Mouse (Mus musculus): Measurements from ENCODE around the gene Rab31.

The Rab31 gene

DNA sequence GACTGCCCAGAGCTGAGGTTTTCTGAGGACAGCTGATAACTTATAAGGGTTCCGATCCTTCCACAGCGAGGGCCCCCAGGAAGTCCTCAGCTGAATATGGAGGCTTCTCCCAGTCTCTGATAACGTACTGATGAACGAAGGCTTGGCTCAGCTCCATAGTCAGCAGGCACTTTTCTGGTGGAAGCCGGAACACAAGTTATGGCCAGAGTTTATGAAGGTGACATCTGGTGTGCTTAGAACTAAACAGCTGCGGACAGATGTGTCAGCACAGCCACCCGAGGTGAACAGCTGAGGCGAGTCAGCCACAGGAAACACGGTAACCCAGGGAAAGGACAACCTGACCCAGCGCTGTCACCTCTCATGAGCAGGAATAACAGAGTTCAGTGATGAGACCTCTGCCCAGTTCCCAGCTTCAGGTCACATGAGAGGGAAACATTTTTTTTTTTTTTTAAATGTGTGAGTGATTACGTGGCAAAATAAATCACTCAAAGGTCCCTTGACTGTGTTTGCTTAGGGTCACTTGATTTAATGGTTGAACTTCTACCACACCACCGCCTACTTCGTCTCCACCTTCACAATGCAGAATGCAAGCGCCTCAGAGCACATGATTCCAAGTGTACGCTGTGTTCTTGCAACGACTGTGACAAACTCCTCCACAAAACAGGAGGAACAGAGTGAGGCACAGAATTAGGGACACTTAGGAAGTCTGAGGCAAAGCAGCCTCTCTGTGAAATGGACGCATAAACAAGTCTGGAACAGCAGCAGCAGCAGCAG lies 106.0 kb downstream of the Rab31 start:
- no peak for DNase-seq (ENCODE audit: low spot score in 2 of 2)

DNA sequence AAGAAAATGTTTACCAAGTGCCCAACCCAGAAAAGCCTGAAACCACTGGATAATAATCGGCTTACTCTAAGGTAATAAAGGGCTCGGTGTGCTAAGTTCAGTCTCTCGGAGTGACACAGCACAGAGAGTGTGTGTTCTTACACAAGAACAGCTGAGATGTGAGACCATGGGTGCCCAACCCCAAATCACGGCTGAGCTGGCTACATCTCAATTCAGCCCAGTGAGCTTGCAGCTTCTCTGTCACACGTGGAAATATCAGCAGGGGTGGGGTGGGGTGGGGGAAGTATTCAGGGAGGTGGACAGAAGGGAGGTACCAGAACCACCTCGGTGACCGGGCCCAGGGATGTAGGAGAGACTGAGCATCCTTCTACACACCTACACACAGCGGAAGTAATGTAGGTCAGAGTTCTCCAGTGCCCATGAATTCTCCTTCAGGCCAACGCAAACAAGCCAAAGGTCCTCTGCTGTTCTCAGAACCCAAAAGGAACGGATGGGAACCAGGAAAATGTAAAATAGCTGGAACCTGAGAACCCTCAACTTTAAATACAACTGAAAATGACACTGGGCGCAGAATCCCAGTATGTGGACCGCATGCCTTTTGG lies 106.7 kb downstream of the Rab31 start:
- no peak for DNase-seq (ENCODE audit: low spot score in 2 of 2)

DNA sequence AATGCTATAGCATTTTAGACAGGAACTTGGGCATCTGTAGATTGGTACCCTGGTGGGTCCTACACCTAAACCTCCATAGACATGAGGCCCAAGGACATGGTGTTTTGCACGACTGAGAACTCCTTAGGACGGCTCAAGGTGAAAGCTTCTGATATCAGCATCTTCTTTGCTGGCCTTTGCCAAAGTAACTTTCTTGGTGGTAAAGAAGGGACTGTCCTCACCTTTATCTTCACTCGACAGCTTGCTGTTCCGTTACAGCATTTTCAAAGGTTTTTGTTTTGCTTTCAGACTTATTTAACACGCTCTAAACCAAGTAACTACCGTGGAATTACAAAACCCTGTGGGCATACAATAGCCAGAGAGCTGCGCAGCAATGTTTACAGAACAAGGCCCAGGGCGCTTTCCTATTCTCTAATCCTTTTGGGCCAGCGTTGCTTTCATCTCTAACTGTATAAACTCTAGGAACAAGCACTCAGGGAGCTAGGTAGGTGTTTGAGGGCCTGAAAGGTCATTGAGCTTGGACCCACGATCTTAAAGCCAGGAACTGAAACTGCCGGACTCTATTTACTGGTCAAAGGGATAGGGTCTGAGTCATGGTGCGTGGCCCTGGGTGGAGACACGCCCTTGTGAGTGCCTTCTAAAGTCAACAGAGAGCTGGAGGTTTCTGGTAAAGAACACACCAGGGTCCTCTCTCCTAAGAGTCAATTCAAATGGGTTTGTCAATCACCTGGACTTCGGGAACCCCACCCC lies 109.0 kb downstream of the Rab31 start:
- no peak for DNase-seq (ENCODE audit: low spot score in 2 of 2)

DNA sequence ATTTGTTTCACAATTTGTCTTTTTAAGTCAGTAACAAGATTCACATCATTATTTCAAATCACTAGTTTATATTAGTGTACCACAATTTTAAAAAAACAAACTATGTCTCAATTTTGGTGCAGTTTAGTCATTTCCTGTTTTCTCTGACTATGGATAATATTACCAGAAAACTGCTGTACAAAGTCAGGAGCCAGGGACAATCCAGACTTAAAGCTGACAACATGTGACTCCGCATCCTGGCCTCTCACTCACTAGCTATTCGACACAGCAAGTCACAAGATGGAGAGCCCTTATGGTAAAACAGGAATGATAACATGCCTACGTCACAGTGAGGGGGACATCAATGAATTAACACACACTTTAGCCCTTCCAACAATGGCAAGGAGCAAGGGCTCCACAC lies 109.9 kb downstream of the Rab31 start:
- DNase-seq (ENCODE audit: low spot score in 2 of 2), result no peak

DNA sequence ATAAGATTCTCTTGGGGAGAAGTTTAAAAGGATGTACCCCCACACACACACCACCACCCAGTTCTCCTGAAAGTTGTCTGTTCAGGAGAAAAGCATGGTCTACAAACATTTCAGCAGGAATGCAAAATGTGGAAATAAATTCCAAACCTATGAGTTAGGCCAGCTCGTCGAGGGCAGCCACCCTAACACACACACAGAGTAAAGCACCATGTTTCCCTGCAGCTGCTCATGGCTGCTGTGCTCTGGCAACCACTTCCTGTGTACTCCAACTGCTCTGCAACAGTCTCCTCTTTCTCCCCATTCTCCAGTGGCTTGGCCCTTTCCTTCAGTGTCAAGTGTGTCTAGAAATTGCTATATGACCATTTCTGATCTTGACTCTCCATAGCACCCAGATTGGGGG lies 114.1 kb downstream of the Rab31 start:
- DNase-seq (ENCODE audit: low spot score in 2 of 2), result no peak

DNA sequence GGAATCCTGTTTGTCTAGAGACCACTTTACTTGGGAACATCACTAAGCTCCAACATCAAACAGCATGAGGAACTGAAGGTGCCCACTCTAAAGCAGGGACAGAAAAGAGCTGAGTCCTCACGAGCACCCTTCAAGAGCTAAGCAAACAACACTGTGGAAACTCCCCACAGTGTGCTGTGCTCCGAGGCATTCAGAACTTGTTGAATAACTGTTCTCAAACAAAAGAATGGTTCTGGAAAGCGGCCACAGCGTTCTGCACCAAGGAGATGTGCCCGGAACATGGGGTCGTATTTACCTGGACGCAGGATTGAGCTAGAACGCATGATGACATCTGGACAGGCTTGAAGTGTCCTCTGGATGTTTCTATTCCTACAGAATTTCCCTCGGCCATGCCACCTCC lies 114.6 kb downstream of the Rab31 start:
- DNase-seq (ENCODE audit: low spot score in 2 of 2), result no peak

DNA sequence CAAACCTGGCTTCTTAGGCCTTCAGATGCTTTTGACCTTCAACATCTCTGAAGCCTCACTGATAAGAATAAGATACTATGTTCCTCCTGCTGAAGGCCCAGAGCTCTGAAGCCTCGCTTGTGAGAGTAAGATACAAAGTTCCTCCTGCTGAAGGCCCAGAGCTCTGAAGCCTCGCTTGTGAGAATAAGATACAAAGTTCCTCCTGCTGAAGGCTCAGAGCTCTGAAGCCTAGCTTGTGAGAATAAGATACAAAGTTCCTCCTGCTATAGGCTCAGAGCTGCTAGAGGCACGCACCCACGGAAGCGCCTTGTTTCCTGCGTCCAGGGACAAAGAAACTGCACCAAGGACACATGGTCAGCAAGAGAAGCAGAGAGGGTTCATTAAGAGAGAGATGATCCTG lies 115.8 kb downstream of the Rab31 start:
- no peak for DNase-seq (ENCODE audit: low spot score in 2 of 2)

DNA sequence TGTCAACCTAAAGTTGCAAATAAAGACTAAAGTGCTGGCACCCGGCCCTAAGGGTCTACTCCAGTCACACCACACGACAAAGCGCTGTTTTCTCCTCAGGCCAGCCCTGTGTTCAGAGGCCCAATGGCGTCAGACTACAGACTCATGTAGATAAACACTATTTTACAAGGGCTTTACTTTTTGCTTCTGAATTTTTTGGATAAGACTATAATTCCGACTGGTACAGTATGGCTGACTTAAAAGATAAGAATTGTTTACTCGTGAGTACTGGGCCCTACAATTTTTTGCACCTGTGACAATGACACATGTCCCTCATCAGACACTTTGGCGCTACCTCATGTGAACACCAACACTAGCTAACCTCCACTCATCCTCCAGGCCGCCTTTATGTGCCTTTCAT lies 116.5 kb downstream of the Rab31 start:
- no peak for DNase-seq (ENCODE audit: low spot score in 2 of 2)

DNA sequence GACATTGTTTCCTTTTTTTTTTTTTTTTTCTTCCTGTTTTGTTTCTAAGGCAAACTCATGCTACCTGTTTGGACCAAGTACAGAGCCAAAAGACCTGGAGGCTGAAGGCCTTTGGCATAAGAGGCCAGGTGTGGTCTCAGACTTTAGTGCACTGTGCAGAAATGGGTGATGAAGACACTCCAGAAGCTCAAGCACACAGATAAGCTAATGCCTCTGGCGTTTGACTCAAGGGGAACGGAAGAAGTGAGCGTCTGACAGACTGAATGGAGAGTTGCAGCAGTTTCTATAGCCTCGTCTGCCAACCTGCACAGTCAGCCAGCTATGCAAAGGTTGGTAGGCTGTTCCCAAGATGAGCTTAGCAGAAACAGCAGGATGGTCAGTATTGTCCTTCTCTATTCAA lies 116.9 kb downstream of the Rab31 start:
- DNase-seq (ENCODE audit: low spot score in 2 of 2), result no peak

DNA sequence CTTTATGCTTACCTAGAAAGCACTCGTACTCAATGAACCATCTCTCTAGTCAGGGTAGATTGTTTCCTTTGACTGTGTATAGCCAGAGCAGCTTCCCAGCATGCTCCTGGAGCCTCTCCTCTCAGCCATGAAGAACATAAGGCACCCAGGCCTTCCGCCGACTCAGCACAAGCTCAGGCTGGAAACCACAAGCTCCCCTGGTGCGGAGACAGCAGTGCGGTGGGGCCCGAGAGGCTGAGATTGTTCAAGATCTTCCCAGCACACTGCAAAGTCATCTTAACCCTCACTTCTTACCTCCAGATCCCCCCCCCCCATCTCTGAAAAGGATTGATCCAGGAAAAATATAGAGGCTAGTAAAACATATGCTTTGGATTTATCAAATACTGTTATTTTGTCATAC lies 122.0 kb downstream of the Rab31 start:
- no peak for DNase-seq (ENCODE audit: low spot score in 2 of 2)

DNA sequence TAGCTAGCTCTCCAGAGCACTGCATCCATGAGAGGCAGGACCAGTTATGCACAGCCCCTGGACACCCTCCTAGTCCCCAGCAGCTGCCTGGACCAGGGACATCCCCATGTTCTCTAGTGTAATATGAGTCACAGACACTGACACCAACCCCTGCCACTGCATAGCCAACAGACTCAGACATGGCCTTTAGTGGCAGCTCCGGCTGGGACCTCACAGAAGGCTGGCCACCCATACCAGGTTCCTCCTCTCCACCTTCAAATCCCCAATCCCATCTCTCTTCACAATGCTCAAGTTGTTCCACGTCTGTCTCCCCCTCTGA lies 123.4 kb downstream of the Rab31 start:
- no peak for DNase-seq (ENCODE audit: low spot score in 2 of 2)

DNA sequence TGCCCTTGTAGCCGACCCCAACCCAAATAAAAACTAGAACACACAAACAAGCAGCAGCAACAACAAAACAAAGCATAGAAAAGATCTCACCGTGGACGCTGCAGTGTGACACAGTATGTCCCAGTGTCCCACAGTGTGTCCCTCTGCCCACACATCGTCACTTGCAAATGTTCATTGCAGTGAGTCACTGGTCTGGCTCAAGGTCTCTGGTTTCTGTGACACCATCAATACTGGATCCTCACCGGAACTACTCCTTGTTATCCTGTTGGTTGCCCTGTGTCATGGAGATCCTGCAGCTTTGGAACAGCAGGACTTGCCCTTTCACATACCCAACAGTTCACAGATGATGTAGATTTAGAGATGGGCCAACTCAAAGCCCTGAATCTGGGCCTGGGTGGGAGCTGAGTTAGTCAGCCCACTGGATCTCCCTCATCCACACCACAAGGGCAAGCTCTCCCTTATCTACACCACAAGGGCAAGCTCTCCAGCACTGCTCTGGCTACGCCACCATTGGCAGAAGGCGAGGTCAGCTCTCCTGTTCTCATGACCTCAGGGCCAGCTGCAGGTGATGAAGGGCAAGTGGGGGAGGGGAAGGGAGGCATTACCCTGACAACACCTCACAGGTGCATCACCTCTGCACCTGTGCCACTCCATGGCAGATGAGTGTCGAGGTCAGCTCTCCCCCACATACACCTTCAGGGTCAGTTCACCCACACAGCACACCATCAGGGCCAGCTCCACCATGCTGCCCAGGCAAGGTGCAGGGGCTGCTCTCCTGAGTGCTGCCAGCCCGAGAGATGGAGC lies 124.0 kb downstream of the Rab31 start:
- no peak for DNase-seq (ENCODE audit: low spot score in 2 of 2)

DNA sequence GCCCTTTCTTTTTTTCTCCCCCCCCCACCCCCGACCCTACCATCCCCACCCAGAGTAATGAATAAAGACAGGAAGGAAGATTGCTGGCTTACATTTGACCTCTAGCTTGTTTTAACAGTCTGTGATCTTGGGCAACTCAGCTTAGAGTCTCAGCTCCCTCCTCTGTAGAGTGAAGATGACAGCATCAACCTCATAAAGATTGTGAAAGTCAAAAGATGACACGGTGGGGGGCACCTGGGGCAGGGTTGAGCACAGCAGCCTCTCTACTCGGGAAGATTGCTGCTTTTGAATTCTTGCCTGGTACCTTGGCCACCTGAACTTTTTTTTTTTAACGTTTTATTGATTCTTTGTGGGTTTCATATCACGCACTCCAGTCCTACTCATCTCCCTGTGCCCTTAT lies 124.6 kb downstream of the Rab31 start:
- DNase-seq (ENCODE audit: low spot score in 2 of 2), result no peak

DNA sequence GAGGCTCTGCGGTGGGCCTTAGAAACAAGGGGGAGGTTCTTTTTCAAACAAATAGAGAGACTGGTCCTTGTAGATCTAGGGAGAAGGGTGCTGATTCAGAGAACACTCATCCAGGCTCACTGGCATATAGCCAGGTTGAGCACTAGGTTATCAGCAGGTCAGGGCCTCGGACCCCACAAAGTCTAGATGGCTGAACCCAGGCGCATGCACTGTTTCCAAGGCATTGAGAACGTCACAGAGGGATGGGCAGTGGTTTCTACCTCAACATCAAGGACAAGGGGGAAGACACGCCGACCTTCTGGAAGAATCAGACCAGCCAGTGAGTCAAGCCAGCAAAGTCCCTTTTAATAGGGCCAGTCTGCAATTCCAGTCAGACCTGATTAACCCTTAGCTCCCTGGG lies 125.3 kb downstream of the Rab31 start:
- DNase-seq (ENCODE audit: low spot score in 2 of 2), result no peak

DNA sequence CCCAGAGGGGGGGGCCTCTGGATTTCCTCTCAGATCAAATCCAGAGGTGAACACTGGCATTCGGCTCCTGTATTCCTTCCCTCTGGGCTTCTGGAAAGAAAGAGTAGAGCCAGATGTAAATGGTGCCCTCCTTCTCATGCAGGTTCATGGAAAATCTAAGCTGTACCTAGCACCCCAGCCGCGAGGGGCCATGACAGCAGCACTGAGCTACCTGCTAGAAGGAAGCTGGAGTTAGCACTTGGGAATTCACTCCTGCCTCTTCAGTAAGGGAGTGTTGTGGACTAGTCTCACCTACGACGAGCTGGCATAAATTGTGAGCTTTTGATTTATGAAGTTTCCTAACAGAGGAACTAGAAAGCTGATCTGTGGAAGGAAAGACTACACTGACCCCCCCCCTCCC lies 129.0 kb downstream of the Rab31 start:
- DNase-seq (ENCODE audit: low spot score in 2 of 2), result no peak

DNA sequence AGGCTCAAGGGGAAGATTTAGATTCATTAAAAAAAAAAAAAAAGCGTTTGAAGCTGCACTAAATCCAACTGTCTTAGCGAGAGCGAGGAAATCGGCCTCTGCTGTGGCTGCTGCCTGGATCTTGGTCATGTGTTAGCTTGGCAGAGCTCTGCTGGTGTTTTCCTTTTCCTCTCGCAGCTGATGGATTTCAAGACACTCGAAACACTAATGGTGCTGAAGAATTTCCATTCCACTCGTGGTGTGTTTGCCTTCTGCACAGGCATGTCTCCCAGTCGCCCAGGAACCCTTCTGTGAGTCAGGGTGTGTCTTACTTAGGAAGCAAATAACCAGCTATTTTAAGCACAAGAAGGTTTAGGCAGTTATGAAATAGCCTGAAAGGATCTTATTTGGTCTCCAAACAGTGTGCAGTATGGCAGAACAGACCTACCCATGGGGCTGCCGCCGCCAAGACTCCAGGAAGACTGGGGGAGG lies 129.5 kb downstream of the Rab31 start:
- peak; percentile 23 to 29 for DNase-seq (ENCODE audit: low spot score in 2 of 2)

DNA sequence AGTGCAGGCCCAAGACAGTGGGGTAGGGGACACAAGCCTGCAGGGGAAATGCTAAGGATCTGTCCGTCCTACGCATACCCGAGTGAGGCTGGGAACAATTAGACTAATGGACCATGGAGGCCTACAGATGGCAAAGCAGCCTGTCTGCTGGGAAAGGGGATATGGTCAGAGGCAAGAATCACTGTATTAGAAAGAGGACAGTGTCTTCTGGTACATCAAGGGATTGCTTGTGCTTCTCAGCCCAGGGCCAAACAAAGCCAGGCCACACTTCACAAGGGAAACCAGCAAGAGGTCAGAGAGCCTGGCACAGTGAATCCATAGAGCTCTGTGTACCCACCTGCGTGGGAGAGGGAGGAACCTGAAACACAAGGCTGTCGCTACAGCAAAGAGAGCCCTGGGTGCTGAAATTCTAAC lies 130.0 kb downstream of the Rab31 start:
- no peak for DNase-seq (ENCODE audit: low spot score in 2 of 2)

DNA sequence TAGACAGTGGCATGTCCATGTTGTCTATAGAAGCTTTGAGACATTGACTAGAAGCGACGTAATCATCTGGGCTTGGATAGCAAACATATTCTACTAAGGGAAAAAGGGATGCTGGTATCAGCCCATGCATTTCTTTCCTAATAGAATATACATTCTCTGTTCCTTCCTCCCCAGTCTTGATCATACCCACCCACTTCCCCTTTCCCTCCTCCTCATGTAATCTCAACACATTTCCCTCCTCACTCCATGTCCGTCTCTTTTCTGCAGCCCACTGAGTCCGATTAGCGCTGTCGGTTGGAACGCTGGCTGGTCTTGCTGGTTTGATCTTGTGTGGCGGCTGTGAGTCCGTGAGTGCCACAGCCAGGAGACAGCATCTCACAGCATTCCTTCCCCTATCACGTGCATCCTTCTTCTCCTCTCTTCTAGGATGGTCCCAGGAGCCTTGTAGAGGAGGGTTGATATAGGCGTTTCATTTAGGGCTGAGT lies 130.8 kb downstream of the Rab31 start, which contains the start of gene Txndc2:
Gene Txndc2, minus strand, starts transcription at position 435 of the 485 bp plus-strand sequence.
- no peak for DNase-seq (ENCODE audit: low spot score in 2 of 2)

DNA sequence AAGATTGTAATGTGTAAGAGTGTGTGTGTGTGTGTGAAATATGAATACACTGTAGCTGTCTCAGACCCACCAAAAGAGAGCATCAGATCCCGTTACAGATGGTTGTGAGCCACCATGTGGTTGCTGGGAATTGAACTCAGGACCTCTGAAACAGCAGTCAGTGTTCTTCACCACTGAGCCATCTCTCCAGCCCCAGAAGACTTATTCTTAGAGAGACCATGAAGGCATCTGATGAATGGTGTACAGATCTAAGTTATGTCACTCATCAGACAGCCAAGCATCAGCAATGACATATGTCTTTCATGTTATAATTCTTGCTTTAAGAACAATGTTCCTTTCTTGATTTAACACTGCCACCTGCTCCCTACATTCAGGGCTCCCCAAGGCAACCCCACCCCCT lies 133.4 kb downstream of the Rab31 start:
- no peak for DNase-seq (ENCODE audit: low spot score in 2 of 2)

DNA sequence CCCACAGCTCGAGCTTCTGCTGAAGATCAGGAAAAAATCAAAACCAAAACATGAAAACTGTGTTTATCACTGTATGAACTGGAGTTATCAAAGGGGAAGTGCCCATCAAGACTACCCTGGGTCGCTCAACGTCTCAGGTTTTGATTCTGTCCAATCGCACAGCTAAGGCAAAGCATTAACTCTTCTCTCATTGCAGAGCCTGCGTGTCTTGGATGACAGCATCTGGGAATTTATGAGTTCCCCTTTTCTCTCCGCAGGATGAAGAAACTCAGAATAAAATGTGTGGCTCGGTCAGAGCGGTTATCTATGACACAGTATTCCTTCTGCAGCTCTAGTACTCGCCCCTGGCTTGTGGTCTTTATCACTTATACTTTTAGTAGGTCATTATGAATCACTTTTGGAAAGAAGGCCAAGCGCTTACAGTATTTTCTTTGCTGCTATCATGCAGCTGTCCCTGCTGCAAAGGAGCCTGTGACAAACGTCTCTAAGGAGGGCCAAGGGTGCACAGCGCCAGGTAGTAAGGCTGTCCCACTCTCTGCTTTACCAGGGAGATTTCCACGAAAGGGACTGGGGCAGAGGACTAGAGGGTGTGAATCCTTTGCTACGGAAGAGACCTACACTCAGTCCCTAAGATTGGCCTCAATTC lies 136.7 kb downstream of the Rab31 start:
- DNase-seq (ENCODE audit: low spot score in 2 of 2), result no peak

DNA sequence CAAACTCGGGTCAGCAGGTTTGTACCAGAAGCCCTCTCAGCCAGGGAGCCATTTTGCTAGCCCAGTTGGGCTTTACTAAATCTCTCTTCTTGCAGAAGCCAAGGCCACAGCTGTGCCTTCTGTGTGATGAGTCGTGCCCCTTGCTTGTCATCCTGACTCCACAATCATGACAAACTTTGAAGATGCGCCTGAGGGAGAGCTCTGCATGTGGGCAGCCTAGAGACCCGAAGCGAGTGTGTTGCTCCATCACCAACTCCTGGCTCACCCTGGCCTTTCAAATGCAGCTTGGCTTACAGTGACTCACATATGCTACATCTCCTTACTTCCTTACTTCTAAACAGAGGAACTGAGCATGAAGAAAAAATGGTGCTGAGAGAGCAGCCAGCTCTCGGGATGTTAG lies 142.6 kb downstream of the Rab31 start:
- no peak for DNase-seq (ENCODE audit: low spot score in 2 of 2)

Measured in frontal cortex, postnatal 10 days (tissue).